Mouse (Mus musculus) kidney, adult 2 months (tissue): Measurements from ENCODE around the gene Tmtc1.

Experiments
- CTCF ChIP-seq: fragments of 200-500 bp; conservative IDR thresholded peaks from 2 replicates; pipeline ENCODE4 v1.5.1; 2011; ENCODE audit warnings: low read depth, mild to moderate bottlenecking, control low read depth, low read length, moderate library complexity, mixed read lengths; ENCODE audit not compliant: insufficient read depth, insufficient read length
- POLR2A ChIP-seq: fragments of 200-500 bp; IDR thresholded peaks from one replicate; pipeline ENCODE4 v1.6.1; 2011; ENCODE audit warnings: low read depth, low read length, control low read depth

DNA sequence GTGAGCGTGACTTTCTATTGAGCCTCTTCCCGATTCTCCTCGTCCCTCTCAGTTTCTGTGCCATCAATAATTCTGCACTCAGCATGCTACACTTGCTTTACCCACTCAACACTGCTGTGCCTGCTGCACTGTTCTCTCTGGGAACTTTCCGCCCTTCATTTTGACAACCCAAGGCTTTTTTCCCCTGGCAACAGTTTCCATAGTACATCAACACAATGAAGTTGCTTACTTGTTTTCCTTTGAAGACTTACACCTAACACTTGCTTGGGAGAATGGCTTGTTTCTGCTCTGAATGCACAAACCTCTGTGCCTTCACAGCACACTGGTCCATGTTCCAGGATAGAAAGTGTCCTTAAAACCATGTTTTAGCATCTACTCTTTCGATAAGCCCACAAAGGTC, 46.9 kb downstream of the Tmtc1 start:
- TF ChIP-seq POLR2A (no peak), CTCF (no peak)
